Mouse (Mus musculus) left cerebral cortex, adult 9 months (tissue): ENCODE measurements around the gene Zbtb8os.

Experiments used
- DNase-seq, 2 experiments: peaks; one replicate each; pipeline ENCODE4 v3.0.0; 2022; ENCODE audit warnings: low spot score in 2 of 2

Gene Zbtb8os

DNA sequence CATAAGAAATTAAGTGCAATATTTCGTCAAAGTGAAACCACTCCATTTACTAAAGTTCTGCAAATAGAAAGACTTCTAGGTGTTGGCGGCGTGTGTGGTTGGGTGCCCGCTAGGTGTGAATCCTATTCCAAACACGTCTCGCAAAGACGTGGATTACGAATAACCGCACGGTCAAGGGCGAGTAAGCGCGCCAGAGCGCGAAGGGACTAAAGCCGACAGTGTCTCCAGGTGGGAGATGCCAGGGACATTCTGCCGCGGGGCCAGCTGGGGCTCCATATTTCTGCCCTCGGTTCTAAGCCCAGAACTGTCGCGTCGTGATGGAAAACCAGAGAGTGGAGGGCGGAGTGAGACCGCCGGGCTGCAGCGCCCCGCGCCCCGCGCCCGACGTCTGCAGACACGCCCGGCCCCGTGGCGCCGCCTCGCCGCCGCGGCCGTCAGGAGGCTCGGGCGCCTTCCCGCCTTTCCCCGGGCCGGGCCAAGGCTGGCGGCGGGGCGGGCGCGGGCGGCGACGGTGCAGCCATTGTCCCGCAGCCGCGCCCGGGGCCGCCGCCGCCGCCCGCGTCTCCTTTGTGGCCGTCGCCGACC is 41.6 kb downstream of the Zbtb8os start:
- peak in 1 of 2 experiments; percentile 17 for DNase-seq

GRCm38 (mm10) chr4:129377601-129378390 is 42.3 kb downstream of the Zbtb8os start, which contains the start of gene Zbtb8a:
Zbtb8a (minus strand) TSS chr4:129378116.
- peak in 1 of 2 experiments; percentile 19 for DNase-seq

- DNase-seq = no peak
Measured at GRCm38 (mm10) chr4:129379805-129380204, 44.3 kb downstream of the Zbtb8os start.

GRCm38 (mm10) chr4:129381148-129381547 is 45.7 kb downstream of the Zbtb8os start:
- DNase-seq = no peak

- no peak for DNase-seq
Measured at GRCm38 (mm10) chr4:129382029-129382428, 46.5 kb downstream of the Zbtb8os start.

GRCm38 (mm10) chr4:129382488-129382887 is 47.0 kb downstream of the Zbtb8os start:
- no peak for DNase-seq

- DNase-seq = no peak
Measured at GRCm38 (mm10) chr4:129383586-129383985, 48.1 kb downstream of the Zbtb8os start.

DNA sequence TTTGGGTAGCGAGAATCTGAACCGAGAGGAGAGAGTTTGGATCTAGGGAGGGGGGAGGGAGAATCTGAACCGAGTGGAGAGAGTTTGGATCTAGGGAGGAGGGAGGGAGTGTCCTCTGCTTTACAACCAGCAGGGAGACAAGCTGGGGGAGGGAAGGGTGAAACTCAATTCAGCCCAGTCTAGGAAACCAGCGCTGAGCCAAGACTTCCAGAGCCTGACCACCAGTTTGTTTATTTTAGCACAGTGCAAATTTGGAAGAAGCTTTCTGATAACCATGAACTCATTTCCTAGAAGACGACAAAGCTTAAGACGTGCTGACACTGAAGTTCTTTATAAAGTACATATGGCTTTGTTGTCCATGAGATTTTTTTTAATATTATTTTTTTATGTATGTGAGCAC is 48.9 kb downstream of the Zbtb8os start:
- no peak for DNase-seq

- no peak for DNase-seq
Measured at GRCm38 (mm10) chr4:129385685-129386084, 50.2 kb downstream of the Zbtb8os start.

- no peak for DNase-seq
Measured at GRCm38 (mm10) chr4:129386269-129386946, 50.9 kb downstream of the Zbtb8os start.

DNA sequence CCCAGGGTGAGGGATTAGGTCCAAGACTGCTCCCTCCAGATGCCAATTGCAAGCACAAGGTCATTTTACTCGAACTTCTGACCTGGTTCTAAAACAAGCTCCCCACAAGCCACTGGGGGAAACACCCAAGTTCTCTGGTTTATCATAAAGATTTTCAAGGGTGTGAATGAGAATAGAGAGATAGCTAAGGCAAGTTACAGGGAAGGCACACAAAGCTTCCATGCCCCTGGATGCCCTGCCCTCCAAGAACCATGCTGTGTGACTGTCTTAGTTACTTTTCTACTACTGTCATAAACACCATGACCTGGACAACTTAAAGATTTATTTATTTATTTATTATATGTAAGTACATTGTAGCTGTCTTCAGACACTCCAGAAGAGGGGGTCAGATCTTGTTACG is 51.5 kb downstream of the Zbtb8os start:
- no peak for DNase-seq

DNA sequence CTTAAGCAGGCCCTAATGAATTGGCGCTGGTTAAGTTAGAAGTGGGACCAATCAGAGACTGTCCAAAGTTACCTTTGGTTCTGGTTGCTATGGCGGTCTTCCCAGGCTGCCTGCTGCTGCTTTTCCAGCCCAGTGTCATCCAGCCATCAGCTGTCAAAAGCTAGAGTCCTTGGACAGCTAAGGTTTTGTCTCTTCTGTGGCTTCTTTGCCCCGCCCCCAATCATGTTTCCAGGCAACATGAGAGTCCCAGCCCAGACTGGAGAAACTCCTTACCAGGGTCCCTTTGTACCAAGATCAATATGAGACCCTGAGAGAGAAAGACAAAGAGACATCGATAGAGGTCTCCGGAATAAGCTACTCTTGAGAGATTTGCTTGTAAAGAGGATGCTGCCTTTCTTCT is 52.9 kb downstream of the Zbtb8os start:
- no peak for DNase-seq

GRCm38 (mm10) chr4:129390216-129390743 is 54.8 kb downstream of the Zbtb8os start:
- no peak for DNase-seq

- DNase-seq = no peak
Measured at GRCm38 (mm10) chr4:129390936-129391557, 55.6 kb downstream of the Zbtb8os start.

DNA sequence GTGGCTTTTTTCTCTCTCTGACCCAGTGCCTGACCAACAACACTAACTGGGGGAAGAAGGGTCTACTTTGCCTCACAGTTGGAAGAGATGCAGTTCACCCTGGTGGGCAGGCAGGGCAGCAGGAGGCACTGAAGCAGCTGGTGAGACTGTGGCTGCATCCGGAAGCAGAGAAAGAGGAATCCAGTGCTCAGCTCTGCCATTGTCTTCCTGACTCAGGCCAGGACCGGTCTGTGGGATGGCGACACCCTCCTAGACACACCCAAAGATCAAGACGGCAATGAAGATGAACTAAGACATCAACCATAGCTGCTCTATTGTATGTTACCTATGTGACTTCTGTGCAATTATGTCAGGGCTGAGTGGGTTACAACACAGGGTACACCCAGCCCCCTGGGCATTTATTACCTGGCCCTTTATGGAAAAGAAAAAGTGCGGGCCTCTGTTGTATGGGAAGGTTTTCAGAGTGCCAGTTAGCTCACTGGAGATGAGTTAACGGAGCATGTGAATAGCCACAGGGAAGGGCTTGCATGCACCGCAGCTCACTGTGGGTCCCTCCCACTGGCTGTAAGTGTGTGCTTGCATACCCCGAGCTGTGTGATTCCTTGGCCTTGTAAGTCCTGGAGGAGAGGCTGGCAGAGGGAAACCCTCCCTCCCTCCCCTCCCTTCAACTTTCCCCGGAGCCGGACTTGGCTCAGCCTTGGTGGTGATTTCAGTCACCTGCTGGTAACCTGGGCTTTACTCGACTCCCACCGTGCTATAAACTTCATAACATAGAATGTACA is 58.8 kb downstream of the Zbtb8os start:
- DNase-seq = no peak

DNA sequence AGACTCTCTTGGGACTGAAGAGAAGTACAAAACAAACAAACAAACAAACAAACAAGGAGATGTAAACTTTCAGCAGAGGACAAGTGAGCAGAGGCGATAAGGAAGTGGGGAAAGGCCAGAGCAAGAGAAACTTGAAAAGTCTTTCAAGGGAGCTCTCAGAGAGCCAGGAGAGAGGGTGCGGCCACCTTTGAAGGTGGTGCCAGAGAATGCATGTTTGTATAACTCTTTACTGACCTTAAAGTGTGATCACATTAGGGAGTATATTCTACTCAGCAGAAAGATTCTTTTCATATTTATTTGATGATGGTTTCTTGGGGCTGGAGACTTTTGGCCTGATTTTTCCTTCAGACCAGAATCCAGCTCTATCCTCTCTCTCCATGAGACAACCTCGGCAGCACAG is 61.5 kb downstream of the Zbtb8os start:
- DNase-seq = no peak

GRCm38 (mm10) chr4:129399813-129400212 is 64.3 kb downstream of the Zbtb8os start:
- DNase-seq = no peak
